Mouse (Mus musculus) megakaryocyte, embryonic 14.5 days (primary cell): ENCODE measurements around the gene Frmd4b.

Experiments
- FLI1 ChIP-seq: IDR thresholded peaks from 2 replicates; pipeline ENCODE4 v1.6.1; 2012; ENCODE audit warnings: low read length, inconsistent platforms, mixed read lengths
- GATA1 ChIP-seq: IDR thresholded peaks from 3 replicates; pipeline ENCODE4 v1.6.1; 2012; ENCODE audit warnings: mixed read lengths, low read length, inconsistent platforms, borderline replicate concordance

- TF ChIP-seq GATA1, result no peak
- TF ChIP-seq FLI1, result no peak
Observed at GRCm38 (mm10) chr6:97528961-97529680, 88.2 kb downstream of the Frmd4b start.
